Mouse (Mus musculus): ENCODE measurements around the gene Gtf2h1. TPM values are rescaled to one million over a fixed set of nuclear protein-coding genes. Genes with fewer than 3 reads are reported as not detected.

Gene Gtf2h1
- polyA plus RNA-seq, 1 experiment from 2014 or later = 39.1 TPM

DNA sequence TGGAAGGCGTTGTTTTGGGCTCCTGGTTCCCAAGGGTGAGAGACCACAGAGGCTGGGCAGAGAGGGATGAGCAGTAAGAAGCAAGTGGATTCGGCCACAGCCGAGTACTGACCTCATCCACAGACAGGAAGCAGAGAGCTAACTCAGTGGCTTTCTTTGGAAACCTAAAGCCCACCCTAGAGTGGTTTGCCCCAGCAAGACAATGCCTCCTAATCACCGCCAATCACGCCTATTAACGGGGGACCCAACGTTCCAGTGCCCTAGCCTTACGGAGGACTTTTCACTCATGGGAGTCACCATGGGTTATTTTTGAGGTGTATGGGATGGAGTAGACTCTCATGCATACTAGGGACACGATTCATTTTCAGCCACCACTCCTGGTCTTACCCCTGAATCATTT, 57.5 kb downstream of the Gtf2h1 start:
- 89% methylated on average over 9 of the region's 9 CpGs for WGBS
- peaks cover 65% of the 10 kb centered on the region for H3K36me3 ChIP-seq (ENCODE audit: insufficient read depth, low read length)
- DNase-seq (ENCODE audit: low spot score) (no peak), ATAC-seq (replicated peaks; ENCODE audit: low FRiP score, low read depth) (no peak)
- no peak overlapping the region for H3K4me2 ChIP-seq (ENCODE audit: low read length)
- H3K4me1 ChIP-seq (replicated peaks; ENCODE audit: insufficient read depth, low read length) = no peaks in the 10 kb centered on the region
- H3K27ac ChIP-seq = no peak overlapping the region
- no peak overlapping the region for H3K9ac ChIP-seq (ENCODE audit: low read depth, low read length)
- no peak for TF ChIP-seq CTCF (IDR thresholded peaks at IDR 0.05; ENCODE audit: low read depth)
- H3K4me3 ChIP-seq (replicated peaks; ENCODE audit: low read depth, low read length) = no peak overlapping the region
- no peaks in the 10 kb centered on the region for H3K9me3 ChIP-seq (replicated peaks; ENCODE audit: low read length)
- H3K27me3 ChIP-seq (ENCODE audit: insufficient read depth, low read length) = no peaks in the 10 kb centered on the region

DNA sequence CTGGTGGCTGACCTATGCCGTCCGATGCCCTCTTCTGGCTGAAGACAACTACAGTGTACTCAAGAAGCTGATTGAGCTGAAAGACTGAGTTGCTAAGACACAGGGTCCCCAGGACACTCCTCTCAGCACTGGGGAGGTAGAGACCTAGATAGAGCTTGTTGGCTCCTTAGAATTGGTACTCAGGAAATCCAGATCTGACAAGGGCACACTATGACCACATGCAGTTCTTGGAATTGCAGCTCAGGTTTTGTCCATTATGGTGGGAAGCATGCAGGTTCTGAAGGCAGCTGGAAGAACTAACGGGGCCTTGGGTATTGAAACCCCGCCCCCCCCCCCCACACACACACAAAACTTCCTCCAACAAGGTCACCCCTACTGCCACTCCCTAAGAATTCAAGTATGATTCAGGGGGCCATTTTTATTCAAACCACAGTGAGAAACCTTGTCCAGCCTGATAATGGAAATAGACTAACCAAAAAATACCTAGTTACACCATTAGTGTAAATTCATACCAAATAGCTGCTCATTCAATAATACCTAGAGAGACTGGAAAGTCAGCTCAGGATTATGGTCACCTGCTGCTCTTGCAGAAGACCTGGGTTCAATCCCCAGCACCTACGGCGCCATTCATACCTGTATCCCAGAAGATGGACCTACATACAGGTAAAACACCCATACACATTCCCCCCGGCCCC, 60.1 kb downstream of the Gtf2h1 start:
- Histone ChIP-seq H3K4me3 (replicated peaks; ENCODE audit: low read depth, low read length) (no peak overlapping the region), H3K9me3 (replicated peaks; ENCODE audit: low read length) (no peaks in the 10 kb centered on the region), H3K4me1 (replicated peaks; ENCODE audit: insufficient read depth, low read length) (no peaks in the 10 kb centered on the region), H3K36me3 (ENCODE audit: insufficient read depth, low read length) (peaks cover 44% of the 10 kb centered on the region), H3K9ac (ENCODE audit: low read depth, low read length) (no peak overlapping the region), H3K4me2 (ENCODE audit: low read length) (no peak overlapping the region), H3K27ac (no peak overlapping the region), H3K27me3 (ENCODE audit: insufficient read depth, low read length) (no peaks in the 10 kb centered on the region)
- DNase-seq (ENCODE audit: low spot score) (no peak), ATAC-seq (replicated peaks; ENCODE audit: low FRiP score, low read depth) (no peak)
- peak; percentile 17; the same call in 1 of the 2 replicates for TF ChIP-seq CTCF (IDR thresholded peaks at IDR 0.05; ENCODE audit: low read depth)
- 65% methylated on average over 7 of the region's 7 CpGs for WGBS

DNA sequence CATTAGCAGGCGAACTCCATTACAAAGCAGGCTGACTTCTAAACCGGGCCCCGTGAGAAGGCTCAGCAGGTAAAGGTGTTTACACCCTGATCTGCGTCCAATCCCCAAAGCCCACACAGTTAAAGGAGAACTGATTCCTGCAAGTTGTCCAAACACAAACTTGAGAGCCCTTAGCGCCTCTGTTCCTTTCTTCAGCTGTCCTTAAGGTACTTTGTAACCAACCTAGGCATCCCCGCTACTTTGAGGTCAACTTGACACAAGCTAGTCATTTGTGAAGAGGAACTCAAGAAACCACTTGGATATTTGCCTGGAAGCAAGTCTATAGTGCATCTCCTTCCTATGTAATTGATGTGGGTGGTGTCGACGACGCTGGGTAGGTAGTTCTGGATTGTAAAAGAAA, 61.5 kb downstream of the Gtf2h1 start:
- Histone ChIP-seq H3K4me3 (replicated peaks; ENCODE audit: low read depth, low read length) (no peak overlapping the region), H3K9me3 (replicated peaks; ENCODE audit: low read length) (no peaks in the 10 kb centered on the region), H3K27me3 (ENCODE audit: insufficient read depth, low read length) (no peaks in the 10 kb centered on the region), H3K4me2 (ENCODE audit: low read length) (no peak overlapping the region), H3K9ac (ENCODE audit: low read depth, low read length) (no peak overlapping the region), H3K4me1 (replicated peaks; ENCODE audit: insufficient read depth, low read length) (no peaks in the 10 kb centered on the region), H3K36me3 (ENCODE audit: insufficient read depth, low read length) (peaks cover 31% of the 10 kb centered on the region), H3K27ac (no peak overlapping the region)
- no peak for TF ChIP-seq CTCF (IDR thresholded peaks at IDR 0.05; ENCODE audit: low read depth)
- ATAC-seq (replicated peaks; ENCODE audit: low FRiP score, low read depth) = no peak
- 68% methylated on average over 9 of the region's 9 CpGs for WGBS
- no peak for DNase-seq (ENCODE audit: low spot score)

DNA sequence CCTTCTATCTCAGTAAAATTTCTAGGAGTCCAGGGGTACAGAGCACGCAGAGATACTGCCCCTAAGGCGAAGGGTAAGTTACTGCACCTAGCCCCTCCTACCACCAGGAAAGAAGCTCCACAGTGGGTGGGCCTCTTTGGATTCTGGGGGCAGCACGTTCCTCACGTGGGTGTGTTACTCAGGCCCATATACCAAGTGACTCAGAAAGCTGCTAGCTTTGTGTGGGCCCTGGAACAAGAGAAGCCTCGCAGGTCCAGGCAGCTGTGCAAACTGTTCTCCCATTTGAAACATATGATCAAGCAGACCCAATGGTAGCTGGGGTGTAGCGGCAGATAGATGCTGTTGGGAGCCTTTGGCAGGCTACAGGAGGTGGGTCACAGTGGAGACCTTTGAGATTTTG, 63.1 kb downstream of the Gtf2h1 start:
- no peak overlapping the region for H3K4me2 ChIP-seq (ENCODE audit: low read length)
- H3K9ac ChIP-seq (ENCODE audit: low read depth, low read length) = no peak overlapping the region
- ATAC-seq (replicated peaks; ENCODE audit: low FRiP score, low read depth) (no peak), DNase-seq (ENCODE audit: low spot score) (no peak)
- WGBS = 52% methylated on average over 6 of the region's 6 CpGs
- no peak for TF ChIP-seq CTCF (IDR thresholded peaks at IDR 0.05; ENCODE audit: low read depth)
- H3K36me3 ChIP-seq (ENCODE audit: insufficient read depth, low read length) = peaks cover 18% of the 10 kb centered on the region
- no peak overlapping the region for H3K27ac ChIP-seq
- H3K9me3 ChIP-seq (replicated peaks; ENCODE audit: low read length) = no peaks in the 10 kb centered on the region
- H3K4me3 ChIP-seq (replicated peaks; ENCODE audit: low read depth, low read length) = no peak overlapping the region
- no peaks in the 10 kb centered on the region for H3K27me3 ChIP-seq (ENCODE audit: insufficient read depth, low read length)
- no peaks in the 10 kb centered on the region for H3K4me1 ChIP-seq (replicated peaks; ENCODE audit: insufficient read depth, low read length)

DNA sequence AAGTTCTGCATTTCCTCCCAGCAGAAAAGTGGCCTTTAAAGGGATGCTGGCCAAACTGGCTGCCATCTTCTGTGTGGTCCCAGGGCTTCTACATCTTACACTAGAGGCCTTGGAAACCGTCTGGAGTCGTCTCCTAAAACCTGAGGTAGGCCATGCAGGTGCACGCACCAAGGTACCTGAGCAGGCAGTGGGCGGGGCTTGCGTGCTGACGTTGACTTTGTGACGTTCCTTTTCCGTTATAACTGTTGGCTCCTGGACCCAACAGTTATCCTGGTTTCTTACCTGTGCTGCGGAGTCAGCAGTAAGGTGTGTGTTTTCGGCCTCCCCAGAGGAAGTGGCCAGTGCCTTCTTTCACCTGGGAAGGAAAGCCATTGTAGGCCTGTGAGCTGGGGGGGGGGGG, 65.1 kb downstream of the Gtf2h1 start, which contains the start of gene Ldhc:
Gene Ldhc, plus strand, starts transcription at position 208 of the 400 bp plus-strand sequence.
- Histone ChIP-seq H3K9me3 (replicated peaks; ENCODE audit: low read length) (no peaks in the 10 kb centered on the region), H3K9ac (ENCODE audit: low read depth, low read length) (no peak within 1 kb of the TSS), H3K36me3 (ENCODE audit: insufficient read depth, low read length) (no peaks in the 10 kb centered on the region), H3K4me2 (ENCODE audit: low read length) (no peak within 1 kb of the TSS), H3K27me3 (ENCODE audit: insufficient read depth, low read length) (no peaks in the 10 kb centered on the region), H3K4me3 (replicated peaks; ENCODE audit: low read depth, low read length) (no peak within 1 kb of the TSS), H3K4me1 (replicated peaks; ENCODE audit: insufficient read depth, low read length) (no peaks in the 10 kb centered on the region), H3K27ac (no peak within 1 kb of the TSS)
- TF ChIP-seq CTCF (IDR thresholded peaks at IDR 0.05; ENCODE audit: low read depth) = no peak
- ATAC-seq (replicated peaks; ENCODE audit: low FRiP score, low read depth) (no peak), DNase-seq (ENCODE audit: low spot score) (no peak)
- WGBS = 48% methylated on average over 10 of the region's 10 CpGs

DNA sequence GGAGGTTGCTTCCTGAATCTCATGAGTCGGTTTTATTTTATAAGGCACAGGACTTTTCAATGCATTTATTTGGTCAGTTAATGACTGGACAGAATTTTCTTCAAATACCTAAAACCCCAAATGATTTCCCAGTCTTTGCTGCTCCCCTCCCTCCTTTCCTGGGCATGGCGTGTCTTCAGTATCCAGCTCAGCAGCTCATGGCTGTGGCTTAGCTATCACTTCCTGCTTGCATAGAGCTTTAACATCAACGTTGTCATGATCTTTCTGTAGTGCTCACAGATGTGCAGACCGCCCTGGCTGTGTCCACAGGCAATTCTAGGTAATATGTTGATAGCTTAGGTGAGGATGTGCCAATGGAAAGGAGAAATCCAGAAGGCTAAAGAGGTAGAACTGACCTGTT, 76.1 kb downstream of the Gtf2h1 start:
- Histone ChIP-seq H3K9ac (ENCODE audit: low read depth, low read length) (no peak overlapping the region), H3K4me1 (replicated peaks; ENCODE audit: insufficient read depth, low read length) (no peaks in the 10 kb centered on the region), H3K9me3 (replicated peaks; ENCODE audit: low read length) (no peaks in the 10 kb centered on the region), H3K36me3 (ENCODE audit: insufficient read depth, low read length) (no peaks in the 10 kb centered on the region), H3K4me3 (replicated peaks; ENCODE audit: low read depth, low read length) (no peak overlapping the region), H3K27me3 (ENCODE audit: insufficient read depth, low read length) (no peaks in the 10 kb centered on the region), H3K4me2 (ENCODE audit: low read length) (no peak overlapping the region), H3K27ac (no peak overlapping the region)
- DNase-seq (ENCODE audit: low spot score) (no peak), ATAC-seq (replicated peaks; ENCODE audit: low FRiP score, low read depth) (no peak)
- WGBS = 66% methylated on average over 4 of the region's 4 CpGs
- no peak for TF ChIP-seq CTCF (IDR thresholded peaks at IDR 0.05; ENCODE audit: low read depth)

Other genes starting within 250 kb of the Gtf2h1 start
- gene Sergef, start 156.3 kb upstream of the Gtf2h1 start, polyA plus RNA-seq (2015; fragmentation: Nextera tagmentation; extraction: Ambion mirVana) = 15.5 and 17.2 TPM in 2 replicates
- gene Tph1, start 123.6 kb upstream of the Gtf2h1 start, polyA plus RNA-seq (2015; fragmentation: Nextera tagmentation; extraction: Ambion mirVana) = 1.3 and 2.2 TPM in 2 replicates
- gene Saal1, start 85.4 kb upstream of the Gtf2h1 start, polyA plus RNA-seq (2015; fragmentation: Nextera tagmentation; extraction: Ambion mirVana) = 20.3 and 23.1 TPM in 2 replicates
- gene Saa3, start 80.4 kb upstream of the Gtf2h1 start, polyA plus RNA-seq (2015; fragmentation: Nextera tagmentation; extraction: Ambion mirVana) = 0.32 and 0.49 TPM in 2 replicates
- gene Saa4, start 63.5 kb upstream of the Gtf2h1 start, polyA plus RNA-seq (2015; fragmentation: Nextera tagmentation; extraction: Ambion mirVana) = not detected in 2 replicates
- gene Saa1, start 53.1 kb upstream of the Gtf2h1 start, polyA plus RNA-seq (2015; fragmentation: Nextera tagmentation; extraction: Ambion mirVana) = 2.1 and 3.7 TPM in 2 replicates
- gene Saa2, start 44.3 kb upstream of the Gtf2h1 start, polyA plus RNA-seq (2015; fragmentation: Nextera tagmentation; extraction: Ambion mirVana) = 0.28 and 0.50 TPM in 2 replicates
- 18.0 and 19.0 TPM in 2 replicates for gene Hps5, start within 50 bp of the Gtf2h1 start, polyA plus RNA-seq (2015; fragmentation: Nextera tagmentation; extraction: Ambion mirVana)
- 890 and 943 TPM in 2 replicates for gene Ldha, start 45.4 kb downstream of the Gtf2h1 start, polyA plus RNA-seq (2015; fragmentation: Nextera tagmentation; extraction: Ambion mirVana)
- gene Ldhc, start 65.1 kb downstream of the Gtf2h1 start, polyA plus RNA-seq (2015; fragmentation: Nextera tagmentation; extraction: Ambion mirVana) = not detected in 2 replicates
- 169 and 171 TPM in 2 replicates for gene Tsg101, start 123.9 kb downstream of the Gtf2h1 start, polyA plus RNA-seq (2015; fragmentation: Nextera tagmentation; extraction: Ambion mirVana)
- gene Uevld, start 162.4 kb downstream of the Gtf2h1 start, polyA plus RNA-seq (2015; fragmentation: Nextera tagmentation; extraction: Ambion mirVana) = 7.2 and 8.0 TPM in 2 replicates
- gene Gm9999, start 187.5 kb downstream of the Gtf2h1 start, polyA plus RNA-seq (2015; fragmentation: Nextera tagmentation; extraction: Ambion mirVana) = not detected in 2 replicates
- 13.7 and 15.9 TPM in 2 replicates for gene Spty2d1, start 212.3 kb downstream of the Gtf2h1 start, polyA plus RNA-seq (2015; fragmentation: Nextera tagmentation; extraction: Ambion mirVana)